Mouse (Mus musculus) liver, embryonic 14.5 days (tissue): ENCODE measurements around the gene Fgfr2. TPM values are rescaled to one million over a fixed set of nuclear protein-coding genes. Genes with fewer than 3 reads are reported as not detected.

ENCODE experiments used
- ATAC-seq: fragments of 200-750 bp; cut with Nextera tagmentation; 2 replicates; pipeline ENCODE4 v1.8.0; 2017; ENCODE audit warnings: moderate number of reproducible peaks, mild to moderate bottlenecking, moderate library complexity; ENCODE audit not compliant: insufficient read depth
- DNase-seq, 3 experiments: peaks; one replicate each; pipeline ENCODE4 v3.0.0-alpha.2; 2012 to 2013; ENCODE audit warnings: low read depth in 3 of 3, low spot score in 3 of 3
- H3K27ac ChIP-seq: fragments of 300-500 bp; sonication (generic); 2 replicates; pipeline ENCODE4 v1.5.1; 2014; ENCODE audit warnings: moderate library complexity, mild to moderate bottlenecking, control low read depth, inconsistent platforms
- H3K27me3 ChIP-seq: fragments of 300-500 bp; sonication (generic); 2 replicates; pipeline ENCODE4 v1.6.1; 2014; ENCODE audit warnings: mild to moderate bottlenecking, low read length, moderate library complexity; ENCODE audit not compliant: control insufficient read depth, insufficient read depth
- H3K36me3 ChIP-seq: fragments of 300-500 bp; sonication (generic); replicated peaks from 2 replicates; pipeline ENCODE4 v1.6.1; 2014; ENCODE audit warnings: low read depth; ENCODE audit not compliant: control insufficient read depth, insufficient read depth
- H3K4me1 ChIP-seq, 2 experiments: fragments of 200-500 bp in 1 of 2; fragments of 300-500 bp in 1 of 2; sonication (generic) in 1 of 2; replicated peaks; 2 replicates each; pipeline ENCODE4 v1.6.1; 2012 to 2014; ENCODE audit warnings: antibody characterized with exemption in 1 of 2, inconsistent platforms in 1 of 2, low read length in 1 of 2; ENCODE audit not compliant: control insufficient read depth in 2 of 2, insufficient read depth in 2 of 2
- H3K4me2 ChIP-seq: fragments of 300-500 bp; sonication (generic); 2 replicates; pipeline ENCODE4 v1.6.1; 2014; ENCODE audit warnings: low read depth, mild to moderate bottlenecking, control low read depth, moderate library complexity
- H3K4me3 ChIP-seq, 2 experiments: fragments of 200-500 bp in 1 of 2; fragments of 300-500 bp in 1 of 2; sonication (generic) in 1 of 2; 2 replicates each; pipeline ENCODE4 v1.5.1; 2012 to 2014; ENCODE audit warnings: low read depth in 2 of 2, low read length in 2 of 2, mild to moderate bottlenecking in 2 of 2, control low read depth in 1 of 2, inconsistent platforms in 1 of 2, moderate library complexity in 1 of 2; ENCODE audit not compliant: insufficient read depth in 1 of 2
- H3K9ac ChIP-seq: fragments of 300-500 bp; sonication (generic); replicated peaks from 2 replicates; pipeline ENCODE4 v1.6.1; 2014; ENCODE audit warnings: mild to moderate bottlenecking, control low read depth, moderate library complexity
- H3K9me3 ChIP-seq: fragments of 300-500 bp; sonication (generic); 2 replicates; pipeline ENCODE4 v1.6.1; 2016; ENCODE audit warnings: low read length, mixed read lengths; ENCODE audit not compliant: control insufficient read depth
- CTCF ChIP-seq: IDR thresholded peaks from 2 replicates; pipeline ENCODE4 v1.5.1; 2016; ENCODE audit warnings: antibody characterized with exemption, low read depth, control low read depth
- EP300 ChIP-seq: IDR thresholded peaks from 2 replicates; pipeline ENCODE4 v1.6.1; 2016; ENCODE audit warnings: antibody characterized with exemption, low read depth
- WGBS: fragments of 180-500 bp; shearing (Covaris S2); extraction: QIAGEN DNeasy Blood & Tissue Kit; methylation state at CpG from one replicate; pipeline ENCODE4 v1.1.7; 2014; ENCODE audit not compliant: insufficient replicate concordance; 5-methylcytosine and 5-hydroxymethylcytosine counted together
- polyA plus RNA-seq, 2 experiments: library from polyadenylated mRNA; depleted of rRNA in 1 of 2; stranded (reverse) in 1 of 2; unstranded in 1 of 2; fragments of >200 nt; fragmentation: Nextera tagmentation in 1 of 2; extraction: Ambion mirVana in 1 of 2; gene quantifications; 2 replicates each; pipeline versions ENCODE4 v1.2.1 to v1.2.3; 2012 to 2014

Fgfr2 gene
- polyA plus RNA-seq, 2 experiments, result 7.9 to 8.8 TPM

DNA sequence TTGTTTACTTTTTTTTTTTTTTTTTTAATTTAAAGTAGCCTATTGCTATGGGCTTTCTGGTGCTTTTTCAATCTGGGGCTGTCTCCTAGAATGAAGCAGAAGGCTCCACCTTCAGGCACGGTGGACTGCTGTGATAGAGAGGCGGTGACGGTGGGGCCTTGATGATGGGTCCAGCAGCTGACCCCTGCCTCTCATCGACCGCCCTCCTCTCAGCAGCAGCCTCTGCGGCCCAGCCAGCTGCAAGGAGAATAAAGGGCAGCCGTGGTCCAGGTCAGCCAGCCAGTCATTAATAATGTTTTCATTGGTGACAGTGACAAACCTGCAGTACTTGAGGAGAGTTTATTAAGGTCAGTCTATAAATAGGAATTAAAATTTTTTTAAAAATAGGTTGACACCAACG is 1646.0 kb downstream of the Fgfr2 start:
- no peak for ATAC-seq
- H3K27me3 ChIP-seq, result no peaks in the 10 kb centered on the region
- 58% methylated on average over 8 of the region's 8 CpGs for WGBS

GRCm38 (mm10) chr7:131471551-131471950 is 1651.6 kb downstream of the Fgfr2 start:
- TF ChIP-seq EP300, result no peak
- TF ChIP-seq CTCF, result no peak
- no peak for DNase-seq
- Histone ChIP-seq H3K9me3 (no peaks in the 10 kb centered on the region), H3K27ac (no peak overlapping the region), H3K4me2 (no peak overlapping the region), H3K36me3 (no peaks in the 10 kb centered on the region), H3K4me3 (no peak overlapping the region), H3K9ac (no peak overlapping the region), H3K27me3 (no peaks in the 10 kb centered on the region), H3K4me1 (no peaks in the 10 kb centered on the region)
- ATAC-seq, result no peak
- 60% methylated on average over 5 of the region's 5 CpGs for WGBS

More for the DNA sequence above, 1646.0 kb downstream of the Fgfr2 start:
- H3K27ac ChIP-seq, result no peak overlapping the region
- no peak for DNase-seq
- no peaks in the 10 kb centered on the region for H3K36me3 ChIP-seq
- H3K4me1 ChIP-seq, result no peaks in the 10 kb centered on the region
- no peak overlapping the region for H3K9ac ChIP-seq
- TF ChIP-seq CTCF (no peak), EP300 (no peak)
- no peak overlapping the region for H3K4me3 ChIP-seq
- no peak overlapping the region for H3K4me2 ChIP-seq
- no peaks in the 10 kb centered on the region for H3K9me3 ChIP-seq

DNA sequence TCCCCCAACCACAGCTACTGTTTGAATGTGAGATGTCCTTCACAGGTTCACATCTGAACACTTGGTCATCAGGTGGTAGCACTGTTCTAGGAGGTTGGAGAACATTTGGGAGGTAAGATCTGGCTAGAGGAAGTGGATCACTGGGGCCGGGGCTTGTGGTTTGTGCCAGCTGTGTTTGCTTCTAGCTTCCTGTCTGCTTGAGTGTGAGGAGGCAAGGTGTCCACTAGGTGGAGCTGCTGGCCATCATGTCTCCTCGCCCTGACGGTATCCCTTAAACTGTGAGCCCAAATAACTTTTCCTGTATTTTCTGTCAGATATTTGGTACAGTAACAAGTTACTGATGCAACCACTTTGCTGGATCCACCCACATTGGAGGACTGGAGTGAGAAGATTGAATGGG is 1653.6 kb downstream of the Fgfr2 start:
- Histone ChIP-seq H3K4me1 (no peaks in the 10 kb centered on the region), H3K9me3 (no peaks in the 10 kb centered on the region), H3K27ac (no peak overlapping the region), H3K9ac (no peak overlapping the region), H3K36me3 (no peaks in the 10 kb centered on the region), H3K4me2 (no peak overlapping the region), H3K27me3 (no peaks in the 10 kb centered on the region), H3K4me3 (no peak overlapping the region)
- TF ChIP-seq CTCF (peak; percentile 76), EP300 (no peak)
- ATAC-seq (no peak), DNase-seq (no peak)
- WGBS, result 41% methylated on average over 3 of the region's 3 CpGs

DNA sequence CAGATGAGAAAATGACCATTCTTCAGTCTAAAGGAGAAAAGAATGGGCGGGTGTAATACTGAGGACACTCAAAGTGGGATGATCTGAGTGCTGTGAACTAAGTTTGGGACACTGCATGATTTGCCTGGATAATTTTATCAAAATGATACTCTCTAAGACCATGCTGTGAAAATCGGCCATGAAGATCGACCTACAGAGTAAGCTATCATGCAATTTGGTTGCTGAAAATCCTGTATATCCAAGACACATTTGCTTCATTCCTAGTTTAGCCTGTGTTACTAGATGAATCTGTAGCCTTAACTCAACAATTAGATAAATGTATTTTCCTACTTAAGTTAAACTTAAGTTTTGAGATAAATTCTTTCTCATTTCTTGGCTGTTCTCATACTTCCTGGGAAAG is 1655.8 kb downstream of the Fgfr2 start:
- Histone ChIP-seq H3K36me3 (no peaks in the 10 kb centered on the region), H3K4me2 (no peak overlapping the region), H3K27me3 (no peaks in the 10 kb centered on the region), H3K4me1 (no peaks in the 10 kb centered on the region), H3K27ac (no peak overlapping the region), H3K9ac (no peak overlapping the region), H3K4me3 (no peak overlapping the region), H3K9me3 (no peaks in the 10 kb centered on the region)
- TF ChIP-seq EP300 (no peak), CTCF (no peak)
- no peak for ATAC-seq
- WGBS, result 45% methylated on average over 3 of the region's 3 CpGs
- DNase-seq, result no peak

GRCm38 (mm10) chr7:131465735-131466134 is 1657.4 kb downstream of the Fgfr2 start:
- H3K4me1 ChIP-seq, result no peaks in the 10 kb centered on the region
- TF ChIP-seq EP300 (no peak), CTCF (no peak)
- 43% methylated on average over 3 of the region's 3 CpGs for WGBS
- ATAC-seq, result no peak
- H3K9me3 ChIP-seq, result no peaks in the 10 kb centered on the region
- H3K36me3 ChIP-seq, result no peaks in the 10 kb centered on the region
- no peaks in the 10 kb centered on the region for H3K27me3 ChIP-seq
- no peak overlapping the region for H3K4me2 ChIP-seq
- no peak overlapping the region for H3K9ac ChIP-seq
- H3K27ac ChIP-seq, result no peak overlapping the region
- DNase-seq, result no peak
- no peak overlapping the region for H3K4me3 ChIP-seq
